Mouse (Mus musculus): ENCODE measurements around the gene Lrch2. TPM values are rescaled to one million over a fixed set of nuclear protein-coding genes. Genes with fewer than 3 reads are reported as not detected.
"Not testable (repeated sequence)": the region's sequence is repeated elsewhere in the genome, so short reads cannot be mapped to it uniquely, and the experiment has no call there.

Lrch2 gene
- 11.6 and 14.3 TPM in 2 replicates for polyA plus RNA-seq (2015; fragmentation: Nextera tagmentation; extraction: Ambion mirVana)

GRCm38 (mm10) chrX:147553421-147554201, at the start of gene Lrch2:
Lrch2 (minus strand) TSS chrX:147554081.
- peak within 1 kb of the TSS; percentile 93 for H3K27ac ChIP-seq (ENCODE audit: low read length)
- peak; percentile 92 for ATAC-seq
- peak within 1 kb of the TSS; percentile 76 for H3K9ac ChIP-seq (ENCODE audit: low read depth, low read length)
- 19% methylated on average over 36 of the region's 50 CpGs for WGBS
- H3K4me1 ChIP-seq (ENCODE audit: control insufficient read depth, insufficient read depth, low read length): peaks cover 6% of the 10 kb centered on the region
- H3K4me3 ChIP-seq (ENCODE audit: low read depth, low read length): peak within 1 kb of the TSS; percentile 58
- H3K36me3 ChIP-seq (ENCODE audit: control insufficient read depth, insufficient read depth, low read length): no peaks in the 10 kb centered on the region
- peak within 1 kb of the TSS; percentile 40 for H3K4me2 ChIP-seq (ENCODE audit: low read length)
- H3K9me3 ChIP-seq (replicated peaks; ENCODE audit: control insufficient read depth, low read length, poor library complexity, severe bottlenecking): no peaks in the 10 kb centered on the region
- H3K27me3 ChIP-seq (ENCODE audit: control insufficient read depth, insufficient read depth, low read depth, low read length): no peaks in the 10 kb centered on the region

GRCm38 (mm10) chrX:147540934-147541870, 12.7 kb downstream of the Lrch2 start:
- no peaks in the 10 kb centered on the region for H3K27me3 ChIP-seq (ENCODE audit: control insufficient read depth, insufficient read depth, low read depth, low read length)
- peak; percentile 56 for ATAC-seq
- WGBS: 64% methylated on average over 11 of the region's 11 CpGs

GRCm38 (mm10) chrX:147538377-147538776, 15.5 kb downstream of the Lrch2 start:
- no peak overlapping the region for H3K4me3 ChIP-seq (ENCODE audit: low read depth, low read length)
- no peaks in the 10 kb centered on the region for H3K9me3 ChIP-seq (replicated peaks; ENCODE audit: control insufficient read depth, low read length, poor library complexity, severe bottlenecking)
- H3K27me3 ChIP-seq (ENCODE audit: control insufficient read depth, insufficient read depth, low read depth, low read length): no peaks in the 10 kb centered on the region
- no peaks in the 10 kb centered on the region for H3K4me1 ChIP-seq (ENCODE audit: control insufficient read depth, insufficient read depth, low read length)
- no peak overlapping the region for H3K27ac ChIP-seq (ENCODE audit: low read length)
- no peak overlapping the region for H3K9ac ChIP-seq (ENCODE audit: low read depth, low read length)
- H3K36me3 ChIP-seq (ENCODE audit: control insufficient read depth, insufficient read depth, low read length): no peaks in the 10 kb centered on the region
- ATAC-seq: no peak
- H3K4me2 ChIP-seq (ENCODE audit: low read length): no peak overlapping the region

More at GRCm38 (mm10) chrX:147540934-147541870, 12.7 kb downstream of the Lrch2 start:
- Histone ChIP-seq H3K27ac (ENCODE audit: low read length) (no peak overlapping the region), H3K9ac (ENCODE audit: low read depth, low read length) (no peak overlapping the region), H3K4me1 (ENCODE audit: control insufficient read depth, insufficient read depth, low read length) (no peaks in the 10 kb centered on the region), H3K4me3 (ENCODE audit: low read depth, low read length) (no peak overlapping the region), H3K36me3 (ENCODE audit: control insufficient read depth, insufficient read depth, low read length) (no peaks in the 10 kb centered on the region), H3K4me2 (ENCODE audit: low read length) (no peak overlapping the region), H3K9me3 (replicated peaks; ENCODE audit: control insufficient read depth, low read length, poor library complexity, severe bottlenecking) (no peaks in the 10 kb centered on the region)

GRCm38 (mm10) chrX:147537117-147537516, 16.8 kb downstream of the Lrch2 start:
- H3K9ac ChIP-seq (ENCODE audit: low read depth, low read length); H3K4me1 ChIP-seq (ENCODE audit: control insufficient read depth, insufficient read depth, low read length); H3K27me3 ChIP-seq (ENCODE audit: control insufficient read depth, insufficient read depth, low read depth, low read length); H3K9me3 ChIP-seq (replicated peaks; ENCODE audit: control insufficient read depth, low read length, poor library complexity, severe bottlenecking); H3K4me2 ChIP-seq (ENCODE audit: low read length); H3K4me3 ChIP-seq (ENCODE audit: low read depth, low read length); ATAC-seq; H3K27ac ChIP-seq (ENCODE audit: low read length); H3K36me3 ChIP-seq (ENCODE audit: control insufficient read depth, insufficient read depth, low read length): not testable (repeated sequence)
- 60% methylated on average over 3 of the region's 3 CpGs for WGBS

- no peaks in the 10 kb centered on the region for H3K36me3 ChIP-seq (ENCODE audit: control insufficient read depth, insufficient read depth, low read length)
- no peak overlapping the region for H3K9ac ChIP-seq (ENCODE audit: low read depth, low read length)
- 75% methylated on average over 2 of the region's 2 CpGs for WGBS
- no peaks in the 10 kb centered on the region for H3K27me3 ChIP-seq (ENCODE audit: control insufficient read depth, insufficient read depth, low read depth, low read length)
- no peak overlapping the region for H3K27ac ChIP-seq (ENCODE audit: low read length)
- no peaks in the 10 kb centered on the region for H3K9me3 ChIP-seq (replicated peaks; ENCODE audit: control insufficient read depth, low read length, poor library complexity, severe bottlenecking)
- no peak for ATAC-seq
- no peak overlapping the region for H3K4me2 ChIP-seq (ENCODE audit: low read length)
- H3K4me1 ChIP-seq (ENCODE audit: control insufficient read depth, insufficient read depth, low read length): no peaks in the 10 kb centered on the region
- no peak overlapping the region for H3K4me3 ChIP-seq (ENCODE audit: low read depth, low read length)
Measured at GRCm38 (mm10) chrX:147535616-147536015, 18.3 kb downstream of the Lrch2 start.

GRCm38 (mm10) chrX:147531675-147532074, 22.2 kb downstream of the Lrch2 start:
- H3K4me1 ChIP-seq (ENCODE audit: control insufficient read depth, insufficient read depth, low read length): no peaks in the 10 kb centered on the region
- no peak overlapping the region for H3K9ac ChIP-seq (ENCODE audit: low read depth, low read length)
- H3K27ac ChIP-seq (ENCODE audit: low read length): no peak overlapping the region
- no peak for ATAC-seq
- no peaks in the 10 kb centered on the region for H3K9me3 ChIP-seq (replicated peaks; ENCODE audit: control insufficient read depth, low read length, poor library complexity, severe bottlenecking)
- no peak overlapping the region for H3K4me2 ChIP-seq (ENCODE audit: low read length)
- WGBS: 65% methylated on average over 4 of the region's 4 CpGs
- H3K27me3 ChIP-seq (ENCODE audit: control insufficient read depth, insufficient read depth, low read depth, low read length): no peaks in the 10 kb centered on the region
- H3K4me3 ChIP-seq (ENCODE audit: low read depth, low read length): no peak overlapping the region
- no peaks in the 10 kb centered on the region for H3K36me3 ChIP-seq (ENCODE audit: control insufficient read depth, insufficient read depth, low read length)

- H3K4me2 ChIP-seq (ENCODE audit: low read length): no peak overlapping the region
- ATAC-seq: no peak
- H3K27me3 ChIP-seq (ENCODE audit: control insufficient read depth, insufficient read depth, low read depth, low read length): no peaks in the 10 kb centered on the region
- no peaks in the 10 kb centered on the region for H3K4me1 ChIP-seq (ENCODE audit: control insufficient read depth, insufficient read depth, low read length)
- H3K4me3 ChIP-seq (ENCODE audit: low read depth, low read length): no peak overlapping the region
- H3K27ac ChIP-seq (ENCODE audit: low read length): no peak overlapping the region
- H3K36me3 ChIP-seq (ENCODE audit: control insufficient read depth, insufficient read depth, low read length): no peaks in the 10 kb centered on the region
- no peaks in the 10 kb centered on the region for H3K9me3 ChIP-seq (replicated peaks; ENCODE audit: control insufficient read depth, low read length, poor library complexity, severe bottlenecking)
- H3K9ac ChIP-seq (ENCODE audit: low read depth, low read length): no peak overlapping the region
- 42% methylated on average over 7 of the region's 7 CpGs for WGBS
Measured at GRCm38 (mm10) chrX:147527646-147528172, 26.2 kb downstream of the Lrch2 start.

GRCm38 (mm10) chrX:147489551-147489950, 64.3 kb downstream of the Lrch2 start:
- Histone ChIP-seq H3K27me3 (ENCODE audit: control insufficient read depth, insufficient read depth, low read depth, low read length) (no peaks in the 10 kb centered on the region), H3K4me1 (ENCODE audit: control insufficient read depth, insufficient read depth, low read length) (no peaks in the 10 kb centered on the region), H3K4me2 (ENCODE audit: low read length) (no peak overlapping the region), H3K36me3 (ENCODE audit: control insufficient read depth, insufficient read depth, low read length) (no peaks in the 10 kb centered on the region), H3K9ac (ENCODE audit: low read depth, low read length) (no peak overlapping the region), H3K4me3 (ENCODE audit: low read depth, low read length) (no peak overlapping the region), H3K27ac (ENCODE audit: low read length) (no peak overlapping the region), H3K9me3 (replicated peaks; ENCODE audit: control insufficient read depth, low read length, poor library complexity, severe bottlenecking) (no peaks in the 10 kb centered on the region)
- WGBS: 59% methylated on average over 2 of the region's 2 CpGs
- no peak for ATAC-seq
